Mouse (Mus musculus) bone marrow, adult 2 months (tissue): ENCODE measurements around the gene Gm45785.

Source experiments
- CTCF ChIP-seq: fragments of 200-500 bp; IDR thresholded peaks from 2 replicates; pipeline ENCODE4 v1.5.1; 2011; ENCODE audit warnings: low read length, control low read depth; ENCODE audit not compliant: control insufficient read depth, insufficient read depth
- POLR2A ChIP-seq: fragments of 200-500 bp; IDR thresholded peaks from 2 replicates; pipeline ENCODE4 v1.6.1; 2011; ENCODE audit warnings: low read depth, mild to moderate bottlenecking, control low read depth, low read length, borderline replicate concordance; ENCODE audit not compliant: control insufficient read depth

DNA sequence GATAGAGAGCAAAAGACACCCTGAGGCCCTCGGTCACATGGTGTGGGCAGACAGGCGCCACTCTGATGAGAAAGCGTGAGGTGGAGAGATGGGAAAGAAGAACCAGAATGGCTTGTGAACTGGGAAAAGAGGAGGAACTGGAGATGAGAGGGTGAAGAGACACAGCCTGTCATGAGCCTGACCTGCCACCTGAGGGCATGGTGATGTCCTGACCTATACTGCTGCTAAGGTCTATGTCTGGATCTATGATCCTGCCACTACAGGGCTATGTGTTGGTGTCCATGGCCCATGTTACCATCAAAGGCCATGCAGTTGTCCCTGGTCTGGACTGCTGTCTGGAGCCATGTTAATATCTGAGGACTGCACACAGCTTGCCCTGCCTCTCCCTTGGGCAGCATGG, 58.5 kb downstream of the Gm45785 start:
- TF ChIP-seq POLR2A (no peak), CTCF (0 out of 2 replicates have a peak, but pooled peaks have one; percentile 6)
